Mouse (Mus musculus) frontal cortex, postnatal 36 days (tissue): ENCODE measurements around the gene Ablim1.

ENCODE experiments used
- DNase-seq, 2 experiments: peaks; one replicate each; pipeline ENCODE4 v3.0.0; 2022; ENCODE audit warnings: low spot score in 2 of 2

Ablim1 gene

GRCm38 (mm10) chr19:57343860-57344259, 29.1 kb upstream of the Ablim1 start:
- no peak for DNase-seq

DNA sequence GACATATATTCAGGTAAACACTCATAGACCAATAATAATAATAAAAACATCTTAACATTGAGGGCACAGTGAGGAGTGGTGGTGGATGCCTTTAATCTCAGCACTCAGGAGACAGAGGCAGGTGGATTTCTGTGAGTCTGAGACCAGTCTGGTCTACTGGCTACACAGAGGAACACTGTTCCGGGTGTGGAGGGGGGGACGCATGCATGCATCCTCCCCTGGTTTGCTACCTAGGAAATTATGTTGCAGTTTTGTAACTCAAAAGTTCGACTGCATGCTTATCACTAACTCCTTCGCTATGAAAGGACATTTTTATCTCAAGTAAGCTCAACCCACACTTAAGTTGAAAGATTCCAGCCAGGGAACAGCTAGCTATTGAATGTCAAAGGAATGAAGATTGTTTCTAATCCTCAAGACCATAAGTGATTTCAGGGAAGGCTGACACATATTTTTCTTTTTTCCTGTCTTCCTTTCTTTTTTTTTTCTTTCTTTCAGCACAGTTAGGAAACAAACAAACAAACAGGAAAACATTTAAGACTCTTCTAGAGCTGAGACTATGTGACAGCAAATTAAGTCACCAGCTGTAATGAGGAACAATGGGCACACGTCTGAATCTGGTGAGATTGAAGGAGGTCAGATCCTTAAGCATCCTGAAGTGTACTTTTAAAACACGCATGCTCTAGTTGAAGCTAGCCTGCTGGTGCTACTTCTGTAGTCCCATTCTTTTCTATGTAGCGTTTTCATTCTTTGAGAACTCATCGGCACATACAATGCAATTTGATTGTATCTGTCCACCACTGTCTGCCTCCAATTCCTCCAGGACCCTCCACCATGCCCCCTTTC, 26.4 kb upstream of the Ablim1 start:
- no peak for DNase-seq

- no peak for DNase-seq
Observed at GRCm38 (mm10) chr19:57339281-57339864, 24.7 kb upstream of the Ablim1 start.

DNA sequence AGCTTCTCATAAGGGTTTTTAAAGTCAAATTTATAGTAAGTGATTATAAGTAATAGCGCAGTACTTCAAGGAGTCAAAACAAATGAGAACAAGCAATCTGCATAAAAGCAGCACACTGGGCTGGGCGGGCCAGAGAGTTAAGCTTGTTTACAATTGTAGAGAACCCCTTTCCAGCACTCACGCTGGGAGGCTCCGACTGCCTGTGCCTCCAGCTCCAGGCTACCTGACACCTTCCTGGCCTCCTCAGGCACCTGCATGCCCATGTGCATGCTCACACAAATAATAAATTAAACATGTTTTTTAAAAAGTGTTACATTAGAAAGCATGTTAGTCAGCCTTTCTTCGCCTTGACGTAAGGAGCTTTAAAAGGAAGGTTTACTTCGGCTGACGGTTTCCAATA, 20.4 kb upstream of the Ablim1 start:
- DNase-seq: no peak

DNA sequence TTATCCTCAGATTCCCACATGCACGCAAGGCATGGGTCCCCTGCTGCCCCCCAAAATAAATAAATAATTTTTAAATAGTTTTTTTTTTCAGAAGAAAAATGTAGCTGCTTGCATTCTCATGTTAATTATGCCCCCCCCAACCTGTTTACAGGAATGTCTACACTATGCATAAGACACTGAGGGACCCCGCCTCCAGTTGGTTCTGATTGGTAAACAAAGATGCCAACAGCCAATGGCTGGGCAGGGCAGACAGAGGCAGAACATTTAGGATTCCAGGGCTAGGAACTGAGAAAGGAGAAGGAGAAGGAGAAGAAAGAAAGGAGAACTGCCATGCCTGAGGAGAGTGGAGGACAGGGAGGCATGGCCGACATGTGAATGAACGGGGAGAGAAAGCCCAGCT, 18.6 kb upstream of the Ablim1 start:
- no peak for DNase-seq

DNA sequence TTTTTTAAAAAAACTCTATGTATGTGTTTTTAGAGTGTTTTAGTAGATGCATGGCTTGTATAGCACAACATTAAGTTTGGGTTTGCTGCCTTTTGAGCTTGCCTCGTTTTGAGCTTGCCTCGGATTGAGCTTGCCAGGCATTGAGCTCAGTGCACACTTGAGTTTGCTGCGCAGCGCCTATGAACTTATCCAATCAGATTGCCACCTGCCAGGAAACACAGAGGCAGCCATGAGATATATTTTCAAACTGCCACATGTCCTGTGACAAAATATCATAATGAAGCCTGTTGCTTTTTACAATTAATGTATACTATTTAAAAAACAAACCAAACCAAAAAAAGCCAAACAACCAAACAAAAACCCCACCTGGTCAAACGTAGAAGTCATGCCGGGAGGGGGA, 16.5 kb upstream of the Ablim1 start:
- no peak for DNase-seq

DNA sequence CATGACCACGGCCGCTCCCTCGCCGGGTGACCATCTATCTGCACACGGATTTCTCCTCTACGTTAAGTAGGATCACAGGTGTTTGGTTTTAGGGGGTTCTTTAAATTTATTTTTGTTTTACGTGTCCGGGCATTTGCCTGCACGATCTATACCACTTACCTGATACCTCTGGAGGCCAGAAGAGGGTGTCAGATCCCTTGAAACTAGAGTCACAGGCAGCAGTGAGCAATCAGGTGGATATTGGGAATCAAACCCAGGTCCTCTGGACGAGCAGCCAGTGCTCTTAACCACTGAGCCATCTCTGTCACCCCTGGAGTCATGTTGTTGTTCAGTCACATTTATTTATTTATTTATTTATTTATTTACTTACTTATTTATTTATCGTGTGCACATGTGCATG, 15.6 kb upstream of the Ablim1 start:
- no peak for DNase-seq

GRCm38 (mm10) chr19:57328792-57329191, 14.1 kb upstream of the Ablim1 start:
- DNase-seq: peak; percentile 32 to 64

- DNase-seq: no peak
Observed at GRCm38 (mm10) chr19:57328269-57328668, 13.6 kb upstream of the Ablim1 start.

DNA sequence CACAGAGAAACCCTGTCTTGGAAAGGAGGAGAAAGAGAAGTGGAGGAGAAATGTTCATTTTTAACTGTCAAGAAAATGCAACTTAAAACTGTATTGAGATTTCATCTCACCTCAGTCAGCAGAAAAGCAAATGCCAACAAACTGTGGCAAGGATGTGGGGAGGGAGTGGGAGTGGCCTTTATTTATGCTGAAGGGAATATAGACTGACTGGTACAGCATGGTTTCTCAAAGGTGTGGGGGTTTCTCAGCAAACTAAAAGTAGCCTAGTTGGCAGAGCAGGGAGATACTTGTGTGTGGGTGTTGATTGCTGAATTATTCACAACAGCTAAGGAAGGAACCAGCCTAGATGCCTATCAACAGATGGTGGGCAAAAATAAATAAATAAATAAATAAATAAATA, 13.0 kb upstream of the Ablim1 start:
- DNase-seq: no peak

DNA sequence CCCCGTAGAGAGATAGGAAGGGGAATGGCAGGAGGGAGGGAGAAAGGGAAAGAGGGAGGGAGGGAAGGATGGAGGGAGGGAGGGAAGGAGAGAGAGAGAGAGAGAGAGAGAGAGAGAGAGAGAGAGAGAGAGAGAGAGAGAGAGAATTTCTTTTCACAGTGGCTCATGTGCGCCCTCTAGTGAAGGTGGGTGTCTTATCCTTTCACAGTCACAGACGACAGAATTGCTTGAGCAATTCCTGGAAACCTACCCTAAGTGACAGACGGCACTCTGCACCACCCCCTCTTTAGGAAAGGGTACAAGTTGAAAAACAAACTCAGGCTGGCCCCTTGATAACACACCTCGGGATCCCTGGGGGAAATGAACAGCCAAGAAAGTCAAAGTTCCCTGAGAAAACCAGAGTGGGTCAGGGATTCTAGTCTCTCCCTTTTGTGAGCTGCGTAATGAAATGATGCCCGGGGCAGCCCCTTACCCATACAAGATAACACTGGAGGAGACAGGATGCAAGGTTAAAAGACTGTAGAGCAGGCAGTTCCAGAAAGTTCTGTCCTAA, 11.1 kb upstream of the Ablim1 start:
- peak; percentile 73 to 75 for DNase-seq

GRCm38 (mm10) chr19:57323087-57323486, 8.4 kb upstream of the Ablim1 start:
- no peak for DNase-seq

GRCm38 (mm10) chr19:57322491-57322890, 7.8 kb upstream of the Ablim1 start:
- DNase-seq: no peak

GRCm38 (mm10) chr19:57321839-57322238, 7.1 kb upstream of the Ablim1 start:
- no peak for DNase-seq

DNA sequence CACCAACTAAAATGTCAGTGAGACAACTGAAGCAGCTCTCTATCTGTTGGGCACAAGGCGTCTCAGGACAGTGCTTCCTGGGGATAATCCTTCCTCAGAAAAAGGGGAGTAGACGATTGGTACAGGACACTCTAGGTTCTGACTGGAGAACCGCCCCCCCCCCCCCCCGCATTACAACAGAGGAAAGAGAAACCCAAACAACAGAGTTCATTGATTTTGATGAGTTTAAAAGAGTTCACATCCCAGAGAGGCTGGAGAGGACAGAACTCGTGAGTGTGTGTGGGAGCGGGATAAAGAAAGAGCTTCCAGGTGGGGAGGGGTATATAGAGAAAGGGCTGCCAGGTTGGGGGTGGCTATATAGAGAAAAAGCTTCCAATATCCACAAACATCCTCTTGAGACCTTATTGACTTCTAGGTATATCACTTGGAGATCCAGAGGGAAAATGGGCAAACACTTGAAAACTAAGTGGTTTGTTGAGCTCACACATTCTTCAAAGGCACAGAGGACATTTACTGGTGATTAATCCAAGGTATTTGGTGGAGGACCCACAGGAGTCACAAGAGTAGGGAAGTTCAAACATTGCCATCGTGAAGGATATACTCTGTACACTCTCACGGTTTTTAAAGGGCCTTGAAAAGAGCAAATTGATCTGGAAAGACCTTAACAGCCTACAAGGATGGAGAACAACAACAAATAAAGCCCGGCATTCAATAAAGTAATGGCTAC, 6.1 kb upstream of the Ablim1 start:
- no peak for DNase-seq

DNA sequence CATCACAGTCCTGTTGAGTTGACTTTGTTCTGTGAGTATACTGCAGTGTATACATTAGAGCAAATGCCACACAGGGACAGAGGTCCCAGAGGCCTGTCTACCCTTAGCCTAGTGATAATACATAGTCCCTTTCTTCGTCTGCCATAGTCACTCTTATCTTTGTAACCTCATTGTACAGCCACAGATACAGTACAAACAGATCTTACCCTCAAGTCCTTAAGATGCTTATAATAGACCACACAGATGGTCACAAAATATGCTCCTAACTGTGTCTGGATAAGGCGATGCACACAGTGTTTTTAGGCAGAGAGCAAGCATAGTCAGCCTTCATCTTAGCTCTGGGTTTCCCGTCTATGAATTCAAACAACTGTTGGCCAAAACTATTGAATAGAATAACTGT, 1.9 kb upstream of the Ablim1 start:
- no peak for DNase-seq

DNA sequence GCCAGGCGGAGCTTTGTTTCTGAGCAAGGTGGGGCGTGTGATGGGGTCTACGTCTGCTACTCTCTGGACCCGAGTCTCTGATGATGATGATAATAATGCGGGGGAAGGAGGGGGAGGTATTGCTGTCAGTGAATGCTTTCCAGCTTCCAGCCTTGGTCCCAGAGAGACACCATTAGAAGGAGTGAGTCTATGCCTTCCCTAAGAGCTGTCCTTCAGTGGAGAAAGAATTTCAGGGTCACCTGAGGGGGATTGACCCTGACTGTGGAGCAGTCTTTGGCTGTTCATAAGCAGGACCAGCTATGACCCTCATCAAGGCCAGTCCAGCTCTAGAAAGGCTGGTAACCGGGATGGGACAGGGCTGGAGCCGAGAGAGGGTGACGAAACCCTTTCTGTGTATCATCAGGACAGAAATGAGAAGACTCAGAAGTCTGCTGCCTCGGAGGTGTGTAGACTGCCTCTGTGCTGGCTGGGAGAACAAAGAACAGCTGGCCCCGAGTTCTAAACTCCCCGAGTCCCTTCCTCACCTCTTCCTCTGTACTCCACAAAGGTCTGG, 370 bp upstream of the Ablim1 start:
- no peak for DNase-seq

GRCm38 (mm10) chr19:57313891-57314345, 801 bp downstream of the Ablim1 start:
- peak; percentile 42 to 53 for DNase-seq

- no peak for DNase-seq
Observed at GRCm38 (mm10) chr19:57313226-57313625, 1.5 kb downstream of the Ablim1 start.

- DNase-seq: no peak
Observed at GRCm38 (mm10) chr19:57309980-57310379, 4.7 kb downstream of the Ablim1 start.

GRCm38 (mm10) chr19:57306601-57307000, 8.1 kb downstream of the Ablim1 start:
- DNase-seq: no peak

DNA sequence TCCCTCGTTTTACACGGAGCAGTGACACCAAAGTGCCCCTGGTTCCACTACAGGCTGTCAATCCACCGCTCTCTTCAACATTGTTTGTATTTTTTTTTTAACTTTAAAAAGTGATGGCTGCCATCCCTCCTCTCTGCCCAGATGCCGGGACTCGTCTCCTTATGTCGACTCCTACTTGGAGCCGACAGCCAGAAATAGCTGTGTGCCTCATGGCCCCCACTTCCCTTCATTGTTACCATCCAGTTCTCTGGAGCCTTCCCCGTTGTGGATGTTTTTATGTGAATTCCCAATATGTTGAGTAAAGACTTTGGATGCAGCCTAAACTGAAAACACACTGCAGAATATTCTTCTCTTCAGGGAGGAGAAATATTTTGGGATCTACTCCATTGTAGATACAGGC, 8.7 kb downstream of the Ablim1 start:
- peak in 1 of 2 experiments; percentile 52 for DNase-seq
